Mouse (Mus musculus): ENCODE measurements around the gene Gstp2. TPM values are rescaled to one million over a fixed set of nuclear protein-coding genes. Genes with fewer than 3 reads are reported as not detected.

The Gstp2 gene
- polyA plus RNA-seq, 1 experiment, result not detected

DNA sequence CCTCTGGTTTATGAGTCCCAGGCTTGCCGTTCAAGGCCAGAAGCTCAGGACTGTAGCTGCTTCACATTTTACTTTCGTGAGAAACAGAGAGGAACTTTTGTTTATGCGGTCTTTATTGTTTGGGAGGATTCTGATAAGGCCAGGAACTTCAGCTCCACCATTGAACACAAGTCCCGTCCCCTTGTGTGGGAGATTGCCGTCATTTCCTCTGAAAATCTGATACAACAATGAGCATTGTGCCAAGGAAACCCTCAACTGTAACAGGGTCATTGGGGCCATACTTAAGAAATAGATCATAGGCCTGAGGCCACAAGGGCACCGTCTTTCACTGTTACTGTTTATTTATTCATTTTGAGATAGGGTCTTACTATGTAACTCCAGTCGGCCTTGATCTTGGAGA is 22.6 kb downstream of the Gstp2 start:
- TF ChIP-seq GATA1 (IDR thresholded peaks at IDR 0.05; ENCODE audit: low read length), result no peak

DNA sequence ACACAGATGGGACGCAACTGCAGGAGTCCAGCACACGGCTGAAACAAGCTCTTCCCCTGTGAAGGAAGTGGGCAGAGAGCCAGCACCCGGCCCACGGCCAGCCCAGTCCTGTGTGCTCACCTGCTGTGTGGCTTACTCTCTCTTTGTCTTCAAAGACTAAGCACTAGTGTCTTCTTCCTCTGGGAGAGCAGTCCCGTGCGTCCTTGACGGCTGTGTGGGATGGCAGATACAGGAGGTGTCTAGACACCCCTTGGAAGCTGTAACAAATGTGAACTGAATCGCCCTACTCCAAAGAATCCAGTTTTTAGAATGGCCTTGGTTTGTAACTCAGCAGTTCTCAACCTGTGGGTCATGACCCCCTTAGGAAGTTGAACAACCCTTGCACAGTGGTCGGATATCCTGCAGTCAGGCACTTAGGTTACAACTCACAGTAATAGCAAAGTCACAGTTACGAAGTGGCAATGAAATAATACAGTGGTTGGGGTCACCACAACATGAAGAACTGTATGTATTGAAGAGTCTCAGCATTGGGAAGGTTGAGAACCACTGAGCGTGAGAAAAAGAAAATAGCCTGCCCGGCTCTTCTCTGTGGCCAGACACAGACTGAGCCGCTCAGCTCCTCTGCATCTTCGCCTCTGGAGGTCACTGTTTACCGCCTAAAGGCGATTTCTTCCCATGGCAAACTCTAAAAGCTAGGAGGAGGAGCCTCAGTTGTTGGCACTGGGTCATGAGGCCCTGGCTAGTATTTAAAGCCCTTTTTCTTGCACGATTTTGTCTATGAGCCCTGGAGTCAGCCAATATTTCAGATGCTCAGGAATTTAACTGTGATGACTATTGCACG is 26.9 kb downstream of the Gstp2 start:
- no peak for TF ChIP-seq GATA1 (IDR thresholded peaks at IDR 0.05; ENCODE audit: low read length)

DNA sequence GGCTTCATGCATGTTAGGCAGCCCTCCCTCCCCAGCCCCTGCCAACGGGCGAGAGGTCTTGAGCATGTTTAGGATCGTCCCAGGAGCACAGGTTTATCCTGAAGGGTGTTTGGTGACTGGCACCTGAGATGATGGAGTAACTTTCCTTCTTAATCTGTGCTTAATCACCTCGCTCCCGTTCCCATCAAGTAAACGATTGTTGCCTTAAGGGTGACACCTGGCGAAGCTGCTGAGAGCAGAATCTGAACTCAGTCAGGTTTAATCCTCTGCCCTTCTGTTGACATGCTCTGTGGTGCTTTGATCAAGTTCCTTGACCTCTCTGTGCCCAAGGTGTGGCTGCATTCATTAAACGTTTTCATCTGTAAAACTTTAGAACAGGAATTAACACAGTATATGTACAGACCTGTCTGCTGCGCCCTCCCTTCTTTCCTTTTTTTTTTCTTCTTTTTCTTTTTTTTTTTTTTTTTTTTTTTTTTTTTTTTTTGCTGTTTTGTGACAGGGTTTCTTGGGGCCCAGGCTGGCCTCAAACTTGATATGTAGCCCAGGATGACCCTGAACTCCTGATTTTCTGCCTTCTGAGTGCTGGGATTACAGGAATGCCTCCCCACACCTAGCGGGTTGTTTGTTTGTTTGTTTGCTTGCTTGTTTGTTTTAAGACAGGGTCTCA is 27.8 kb downstream of the Gstp2 start:
- no peak for TF ChIP-seq GATA1 (IDR thresholded peaks at IDR 0.05; ENCODE audit: low read length)

DNA sequence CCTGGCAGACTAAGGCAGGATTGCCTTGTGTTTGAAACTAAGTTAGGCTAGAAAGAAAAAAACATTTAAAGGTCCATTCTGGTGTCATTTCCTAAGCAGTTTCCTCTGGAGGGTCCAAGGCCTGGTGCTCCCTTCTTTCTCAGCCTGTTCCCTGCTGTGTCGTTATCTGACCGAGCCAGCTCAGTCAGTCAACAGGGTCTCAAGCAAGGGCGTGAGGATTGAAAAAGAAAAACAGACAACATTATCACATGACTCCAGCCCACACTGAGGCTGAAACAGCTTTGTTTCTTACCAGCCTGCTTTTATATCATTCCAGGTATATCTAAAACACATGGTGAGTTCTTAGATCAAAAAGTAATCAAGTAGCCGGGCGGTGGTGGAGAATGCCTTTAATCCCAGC is 30.2 kb downstream of the Gstp2 start:
- TF ChIP-seq GATA1 (IDR thresholded peaks at IDR 0.05; ENCODE audit: low read length), result no peak

DNA sequence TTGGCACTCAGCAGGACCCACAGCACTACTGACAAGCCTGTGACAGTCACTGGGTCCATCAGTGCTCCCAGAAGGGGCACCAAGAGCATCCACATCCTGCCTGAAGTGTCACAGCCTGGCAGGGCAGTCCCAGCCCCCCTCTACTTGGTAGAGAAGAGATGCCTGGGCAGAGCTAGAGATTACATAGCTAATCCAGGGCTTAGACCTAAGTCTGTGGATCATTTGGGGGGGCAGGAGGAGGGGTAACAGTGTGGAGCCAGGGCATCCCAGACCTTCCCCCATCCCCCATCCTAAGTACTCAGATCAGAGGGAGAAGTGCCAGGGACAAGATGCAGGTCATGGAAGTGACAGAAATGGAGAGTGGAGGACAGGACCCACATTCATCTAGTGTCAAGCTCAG is 31.0 kb downstream of the Gstp2 start:
- TF ChIP-seq GATA1 (IDR thresholded peaks at IDR 0.05; ENCODE audit: low read length), result no peak

DNA sequence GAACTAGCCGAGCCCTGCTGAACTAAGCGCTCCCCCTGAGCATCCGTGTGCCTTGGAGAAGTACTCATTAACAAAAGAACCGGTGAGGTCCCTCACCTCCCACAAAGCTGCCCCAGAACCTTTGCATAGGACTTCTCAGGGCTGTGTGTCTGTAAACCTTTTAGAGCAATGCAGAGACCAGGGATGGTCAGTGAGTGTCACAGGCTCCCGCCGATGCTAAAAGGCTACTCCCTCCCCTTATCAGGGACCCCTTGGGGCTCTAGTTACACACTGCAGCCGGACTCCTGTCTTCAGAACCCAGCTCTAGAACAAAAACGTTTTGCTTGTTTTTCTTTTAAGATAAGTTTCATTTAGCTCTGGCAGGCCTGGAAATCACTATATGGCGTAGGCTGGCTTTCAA is 32.8 kb downstream of the Gstp2 start:
- no peak for TF ChIP-seq GATA1 (IDR thresholded peaks at IDR 0.05; ENCODE audit: low read length)

DNA sequence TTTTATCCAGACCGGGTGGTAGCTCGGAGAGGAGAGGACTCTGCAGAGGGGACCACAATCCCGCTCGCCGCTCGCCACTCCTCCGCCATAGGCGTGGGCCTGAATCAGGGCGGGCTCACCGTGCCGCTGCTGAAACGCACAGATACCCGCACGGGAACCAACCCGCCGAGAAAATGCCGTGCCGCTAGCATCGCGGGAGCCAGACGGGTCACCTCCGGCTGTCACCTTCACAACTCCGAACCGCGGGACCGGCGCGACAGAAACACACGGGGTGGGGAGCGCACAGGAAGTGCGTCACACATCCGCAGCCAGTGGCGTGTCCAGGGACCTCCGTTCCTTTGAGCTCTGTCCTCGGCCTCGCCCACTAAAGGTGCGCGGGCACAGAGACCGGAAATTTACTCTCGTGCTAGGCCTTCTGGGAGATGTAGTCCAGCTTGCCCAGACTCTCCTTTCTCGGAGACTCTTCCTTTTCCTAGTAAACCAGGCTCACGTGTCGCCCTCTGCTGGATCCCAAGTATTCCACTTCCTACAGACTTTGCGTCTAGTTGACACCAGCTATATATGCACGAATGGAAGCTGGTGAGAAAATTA is 33.3 kb downstream of the Gstp2 start, which contains the start of gene Ndufv1:
Gene Ndufv1, minus strand, starts transcription at position 375 of the 591 bp plus-strand sequence.
- TF ChIP-seq GATA1 (IDR thresholded peaks at IDR 0.05; ENCODE audit: low read length), result no peak

DNA sequence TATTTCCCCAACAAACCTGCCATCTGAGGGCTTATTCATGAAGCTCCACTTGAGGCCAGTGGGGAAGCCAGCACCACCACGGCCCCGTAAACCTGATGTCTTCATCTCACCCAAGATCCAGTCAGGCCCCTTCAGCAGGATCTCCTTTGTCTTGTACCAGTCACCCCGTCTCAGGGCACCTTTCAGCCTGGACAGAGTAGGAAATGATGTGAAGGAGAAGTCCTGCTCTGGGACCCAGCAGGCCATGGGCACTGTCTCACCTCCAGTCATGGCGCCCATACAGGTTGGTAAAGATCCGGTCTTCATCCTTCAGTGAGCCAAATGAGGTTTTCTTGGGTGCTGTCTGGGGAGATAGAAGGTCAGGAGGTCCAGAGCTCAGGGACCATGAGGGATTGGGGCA is 34.7 kb downstream of the Gstp2 start:
- no peak for TF ChIP-seq GATA1 (IDR thresholded peaks at IDR 0.05; ENCODE audit: low read length)

DNA sequence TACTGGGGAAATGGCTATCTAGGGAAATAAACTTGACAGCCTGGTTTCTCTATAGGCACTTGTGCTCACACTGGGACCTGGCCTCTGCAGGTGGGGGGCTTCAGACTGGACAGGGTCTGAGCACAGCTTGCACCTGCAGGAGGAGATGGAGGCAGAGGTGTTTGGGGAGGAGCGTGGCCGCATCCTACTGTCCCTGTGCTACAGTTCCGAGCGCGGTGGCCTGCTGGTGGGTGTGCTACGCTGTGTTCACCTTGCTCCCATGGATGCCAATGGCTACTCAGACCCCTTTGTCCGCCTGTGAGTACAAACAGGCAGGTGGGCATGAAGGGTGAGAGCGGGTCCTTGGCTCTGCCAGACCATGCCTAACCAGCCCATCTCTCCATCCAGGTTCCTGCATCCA is 39.9 kb downstream of the Gstp2 start:
- TF ChIP-seq GATA1 (IDR thresholded peaks at IDR 0.05; ENCODE audit: low read length), result no peak

DNA sequence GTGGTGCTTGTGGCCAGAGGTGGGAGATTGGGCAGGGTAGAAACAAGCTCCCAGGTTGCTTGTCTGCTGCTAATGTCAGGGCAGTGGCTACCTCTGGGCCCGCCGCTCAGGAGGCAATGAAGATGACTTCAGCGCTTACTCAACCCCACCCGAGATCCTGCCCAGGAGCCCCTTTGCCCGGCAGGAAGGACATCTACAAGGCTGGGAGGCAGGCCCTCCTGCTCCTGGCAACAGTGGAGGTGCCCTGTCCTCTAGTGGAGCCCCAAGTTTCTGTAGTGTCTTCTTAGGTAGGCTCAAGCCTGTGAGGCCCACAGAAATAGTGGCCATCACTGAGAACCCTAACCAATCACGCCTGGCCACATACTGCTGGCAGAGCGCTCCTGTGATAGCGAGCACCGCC is 40.7 kb downstream of the Gstp2 start:
- TF ChIP-seq GATA1 (IDR thresholded peaks at IDR 0.05; ENCODE audit: low read length), result no peak

DNA sequence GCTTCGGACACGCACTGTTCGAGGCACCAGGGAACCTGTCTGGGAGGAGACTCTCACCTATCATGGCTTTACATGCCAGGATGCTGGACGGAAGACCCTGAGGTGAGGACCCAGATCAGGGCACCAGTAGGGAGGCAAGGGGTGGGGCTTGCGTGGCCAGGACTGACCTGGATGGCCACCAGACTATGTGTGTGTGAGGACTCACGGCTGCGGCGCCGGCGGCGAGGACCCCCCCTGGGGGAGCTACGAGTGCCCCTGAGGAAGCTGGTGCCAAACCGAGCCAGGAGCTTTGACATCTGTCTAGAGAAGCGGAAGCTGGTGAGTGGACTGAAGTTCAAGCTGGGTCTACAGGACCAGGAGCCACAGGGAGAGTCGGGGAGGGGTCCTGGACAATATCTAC is 41.5 kb downstream of the Gstp2 start:
- TF ChIP-seq GATA1 (IDR thresholded peaks at IDR 0.05; ENCODE audit: low read length), result no peak

DNA sequence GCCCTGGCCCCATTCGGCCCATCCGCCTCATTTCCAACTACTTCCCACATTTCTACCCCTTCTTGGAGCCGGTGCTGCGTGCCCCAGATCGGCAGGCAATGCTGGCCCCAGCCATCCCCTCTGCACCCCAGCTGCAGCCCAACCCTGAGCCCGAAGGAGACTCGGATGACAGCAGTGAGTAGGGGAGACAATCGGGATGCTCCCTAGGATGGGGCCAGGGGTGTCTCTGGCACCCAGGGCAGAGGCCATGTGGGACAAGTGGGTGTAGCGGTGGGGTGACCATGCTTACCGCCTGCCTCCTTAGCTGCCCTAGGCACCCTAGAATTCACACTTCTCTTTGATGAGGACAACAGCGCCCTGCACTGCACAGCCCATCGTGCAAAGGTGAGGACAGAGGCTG is 42.2 kb downstream of the Gstp2 start:
- no peak for TF ChIP-seq GATA1 (IDR thresholded peaks at IDR 0.05; ENCODE audit: low read length)

DNA sequence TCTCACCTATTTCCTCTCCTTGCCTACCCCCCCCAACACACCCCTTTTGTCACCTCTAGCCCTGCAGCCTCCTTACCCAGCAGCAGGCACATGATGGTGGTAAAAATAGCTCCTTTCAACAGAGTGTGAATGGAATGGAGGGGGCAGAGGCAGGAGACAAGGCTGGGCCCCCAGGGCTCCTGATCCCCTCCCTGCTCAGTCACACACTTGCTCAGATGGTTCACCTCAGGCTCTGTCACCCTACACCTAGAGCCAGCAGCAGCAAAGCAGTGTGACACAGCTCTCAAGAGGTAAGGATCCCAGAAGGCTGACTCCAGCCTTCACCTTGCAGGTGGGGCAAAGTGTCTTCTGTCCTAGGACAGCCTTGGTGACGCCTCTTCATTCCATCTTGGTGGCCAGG is 42.7 kb downstream of the Gstp2 start, which contains the start of gene Doc2g:
Gene Doc2g, plus strand, starts transcription at position 202 of the 400 bp plus-strand sequence.
- TF ChIP-seq GATA1 (IDR thresholded peaks at IDR 0.05; ENCODE audit: low read length), result no peak

DNA sequence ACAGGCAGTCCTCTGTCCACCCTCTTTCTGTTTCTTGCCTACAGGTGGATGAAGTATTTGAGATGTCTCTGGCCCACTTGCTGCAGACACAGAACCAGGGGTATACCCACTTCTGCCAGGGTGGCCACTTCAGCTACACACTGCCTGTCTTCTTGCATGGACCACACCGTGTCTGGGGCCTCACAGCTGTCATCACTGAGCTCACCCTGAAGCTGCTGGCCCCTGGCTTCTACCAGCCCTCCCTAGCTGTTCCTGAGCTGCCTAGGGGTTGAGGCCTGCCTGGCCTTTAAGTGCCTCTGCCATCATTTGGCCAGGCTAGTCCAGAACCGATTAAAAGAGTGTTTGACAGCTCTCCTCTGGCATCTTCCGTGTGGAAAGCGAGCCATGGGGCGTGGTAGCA is 44.1 kb downstream of the Gstp2 start:
- TF ChIP-seq GATA1 (IDR thresholded peaks at IDR 0.05; ENCODE audit: low read length), result no peak

DNA sequence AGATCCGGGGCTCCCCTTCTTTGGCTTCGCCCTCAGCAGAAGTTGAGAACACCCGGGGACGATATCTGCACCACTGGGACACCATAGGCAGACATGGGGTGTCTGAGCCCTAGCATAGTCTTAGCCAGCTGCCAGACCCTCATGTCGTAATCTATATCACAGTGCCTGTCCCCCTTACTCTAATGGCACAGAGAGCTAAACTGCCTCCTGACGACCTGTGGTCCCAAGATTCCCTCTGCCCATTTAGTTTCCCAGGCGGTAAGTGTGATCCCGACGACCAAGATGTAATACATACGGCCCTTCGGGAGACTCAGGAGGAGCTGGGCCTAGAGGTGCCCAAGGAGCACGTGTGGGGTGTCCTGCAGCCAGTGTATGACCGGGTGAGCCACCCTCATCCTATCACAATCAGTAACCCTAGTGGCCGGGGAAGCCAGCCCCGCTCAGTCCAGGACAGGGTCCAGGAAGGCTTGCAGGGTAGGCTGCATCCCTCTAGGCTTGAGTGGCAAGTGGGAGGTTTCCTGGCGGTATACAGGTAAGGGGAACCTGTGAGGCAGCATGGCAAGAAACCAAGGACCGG is 44.8 kb downstream of the Gstp2 start:
- no peak for TF ChIP-seq GATA1 (IDR thresholded peaks at IDR 0.05; ENCODE audit: low read length)
